Comparison of ENCODE assay signal across 17 mouse cellular contexts in the genomic region with DNA sequence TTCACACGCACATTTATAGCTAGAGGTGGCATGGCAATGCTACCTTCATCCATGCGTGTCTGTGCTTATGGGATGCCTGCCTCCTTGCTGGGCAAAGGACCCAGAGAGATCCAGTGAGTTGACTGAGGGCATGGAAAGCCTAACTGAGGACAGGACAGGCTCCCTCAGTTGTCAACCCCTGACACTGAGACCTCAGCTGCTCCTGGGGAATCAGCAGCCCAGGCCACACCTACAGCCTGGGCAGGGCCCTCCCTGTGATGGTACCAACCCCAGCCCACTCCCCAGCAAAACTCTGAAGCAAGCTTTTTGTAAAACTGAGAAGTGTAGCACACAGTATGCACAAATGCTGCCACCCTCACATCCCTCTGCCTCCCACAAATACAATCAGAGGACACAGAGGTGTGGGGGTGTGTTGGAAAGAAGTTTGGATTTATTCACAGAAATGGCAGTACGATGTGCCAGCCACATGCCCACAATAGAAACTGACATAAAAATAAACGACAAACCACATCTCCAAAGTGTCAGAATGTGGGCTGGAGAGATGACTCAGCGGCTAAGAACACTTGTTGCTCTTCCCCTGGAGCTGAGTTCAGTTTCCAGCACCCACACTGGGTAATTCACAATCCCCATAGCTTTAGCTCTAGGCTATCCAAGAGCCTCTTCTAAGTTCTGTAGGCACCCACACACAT.
DNase-seq lines count a peak whose midpoint lies in the region; ATAC-seq and TF ChIP-seq lines count a peak whose summit lies in the region.
"Had no signal": no experiment of that assay in that cellular context is flagged by ENCODE, and none has a peak within 500 bp of the region (broad histone marks: within the 10 kb centered on the region; RNA-seq: fewer than 3 reads in every experiment).

No protein-coding gene starts in this region.

- H3ac ChIP-seq in C2C12 (ENCODE audit: control insufficient read depth, insufficient read length, low read depth), result no peak overlapping the region

- peaks cover 11% of the 10 kb centered on the region for H3K27me3 ChIP-seq in C2C12 (ENCODE audit: control insufficient read depth, insufficient read depth, insufficient read length)
- H3K27me3 ChIP-seq: embryonic facial prominence, embryonic 15.5 days; limb, embryonic 12.5 days; neural tube, embryonic 15.5 days had no signal

- peak; percentile 86 for ATAC-seq in common myeloid progenitor, adult 5-6 weeks (replicated peaks; ENCODE audit: low read depth, poor library complexity, severe bottlenecking)
- 0 out of 2 replicates have a peak, but pooled peaks have one; percentile 39 for ATAC-seq in megakaryocyte progenitor cell, adult 5-6 weeks (replicated peaks; ENCODE audit: poor library complexity)
- ATAC-seq: forebrain, embryonic 15.5 days had no signal

- H3K4me3 ChIP-seq in C2C12 (ENCODE audit: insufficient read depth, poor library complexity, severe bottlenecking), result no peak overlapping the region
- H3K4me3 ChIP-seq: embryonic facial prominence, embryonic 15.5 days; forebrain, embryonic 15.5 days; heart, adult 2 months; limb, embryonic 12.5 days; neural tube, embryonic 15.5 days had no signal

- no peaks in the 10 kb centered on the region for H3K79me2 ChIP-seq in C2C12 (ENCODE audit: control insufficient read depth, insufficient read depth)

- TF ChIP-seq CTCF in C2C12 (IDR thresholded peaks at IDR 0.05; ENCODE audit: control insufficient read depth, insufficient read depth, insufficient read length), result no peak

- DNase-seq in layer of hippocampus, adult 8-10 months (ENCODE audit: low spot score in 2 of 2), result peak; percentile 28 to 68
- no peak for DNase-seq in cerebellum, adult 8-10 months
- no peak for DNase-seq in yolk sac, embryonic 10.5 days (ENCODE audit: low spot score)
- no peak for DNase-seq in heart, adult 11 months
- no peak for DNase-seq in gastrocnemius, postnatal 10 days
- DNase-seq: adrenal gland, postnatal 10 days; heart, adult 2 months; heart, postnatal 14 days; kidney, adult 11 months; lung, postnatal 4 days had no signal

- no peaks in the 10 kb centered on the region for H3K36me3 ChIP-seq in C2C12 (ENCODE audit: control insufficient read depth, insufficient read depth)
- H3K36me3 ChIP-seq: embryonic facial prominence, embryonic 15.5 days; forebrain, embryonic 15.5 days; limb, embryonic 12.5 days; neural tube, embryonic 15.5 days had no signal

- no peaks in the 10 kb centered on the region for H3K79me3 ChIP-seq in C2C12 (ENCODE audit: low read depth)

TF ChIP-seq in C2C12, 6 proteins besides CTCF, POLR2A, EP300 and RAD21:
- TF ChIP-seq MYOD1 (IDR thresholded peaks at IDR 0.05; ENCODE audit: control insufficient read depth, insufficient read length, low read depth), result peak; percentile 6
- TF ChIP-seq USF1 (IDR thresholded peaks at IDR 0.05; ENCODE audit: low read depth), result no peak
- TF ChIP-seq MYOG (IDR thresholded peaks at IDR 0.05; ENCODE audit: control insufficient read depth, extremely low read depth, insufficient read length), result no peak
- no peak for TF ChIP-seq FOSL1 (IDR thresholded peaks at IDR 0.05; ENCODE audit: insufficient read depth, low read length, poor library complexity, severe bottlenecking)

Comparison
In these comparisons a context has a peak if more than half of its experiments do, and no peak if none do; other contexts are left out.
1. DNase-seq: peak in layer of hippocampus, adult 8-10 months (2 of 2); none in cerebellum, adult 8-10 months (single experiment), yolk sac, embryonic 10.5 days (single experiment), heart, adult 11 months (single experiment) and gastrocnemius, postnatal 10 days (single experiment).